Mouse (Mus musculus) adrenal gland, adult (tissue): ENCODE measurements at regions not wholly inside any gene's neighbourhood (a gene's known extent, or its start where the extent isn't known, plus 50 kb on each side); places are given as distances from the start of the nearest gene placed in this dataset.

Experiments
- DNase-seq, 2 experiments: peaks; one replicate each; pipeline ENCODE4 v3.0.0; 2022 to 2023; ENCODE audit warnings: low spot score in 1 of 2; ENCODE audit not compliant: inconsistent age in 2 of 2

DNA sequence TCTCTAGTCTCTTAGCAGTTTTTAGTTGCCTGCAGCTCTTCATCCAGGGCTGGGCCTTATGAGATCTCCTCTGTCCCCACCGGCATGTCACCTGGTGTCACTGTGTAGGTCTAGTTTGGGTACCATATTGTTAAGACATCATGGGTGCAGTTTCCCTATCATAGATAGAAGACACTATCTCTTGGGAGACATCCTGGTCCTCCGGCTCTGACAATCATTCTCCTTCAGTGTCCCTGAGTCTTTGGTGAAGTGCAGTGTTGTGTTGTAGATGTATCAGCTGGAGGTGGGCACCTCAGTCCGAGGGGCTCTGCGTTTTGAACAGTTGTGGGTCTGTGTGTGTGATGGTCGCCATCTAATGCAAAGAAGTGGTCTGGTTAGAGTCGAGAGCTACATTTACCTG, 58.0 kb upstream of the Synm start:
- DNase-seq, result no peak

GRCm38 (mm10) chr7:67814861-67815260, 55.3 kb upstream of the Synm start:
- no peak for DNase-seq
